Mouse (Mus musculus): Measurements from ENCODE around the gene Trim54. TPM values are rescaled to one million over a fixed set of nuclear protein-coding genes. Genes with fewer than 3 reads are reported as not detected.
A peak's percentile ranks its signal among the peaks of the same experiment; 100 is the strongest.

The Trim54 gene
- polyA plus RNA-seq, 1 experiment from 2014 or later, result not detected

DNA sequence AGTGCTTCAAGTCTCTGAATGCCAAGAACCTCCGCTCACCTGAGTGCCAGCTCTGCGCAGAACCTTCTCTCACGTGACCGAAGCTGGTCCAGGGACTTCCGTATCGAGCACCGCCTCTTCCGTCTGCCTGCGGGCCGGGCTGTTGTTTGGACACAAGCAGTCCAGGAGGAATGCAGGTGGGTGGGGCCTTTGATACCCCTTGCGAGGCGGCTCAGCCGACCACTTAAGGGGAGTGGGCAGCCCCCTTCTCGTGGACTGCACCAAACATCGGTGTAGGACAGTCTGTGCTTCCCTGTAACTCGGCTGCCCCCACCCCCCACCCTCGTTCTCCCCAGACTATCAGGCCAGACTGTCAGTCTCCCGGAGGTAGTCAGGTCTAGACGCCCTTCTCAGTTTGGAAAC, 37.6 kb downstream of the Trim54 start, which contains the start of gene Mpv17:
Gene Mpv17 (minus strand): TSS at position 100 of the 402 bp plus-strand sequence.
- under 1% methylated on average over 19 of the region's 19 CpGs for WGBS
- Histone ChIP-seq H3K4me3 (ENCODE audit: low read depth, low read length) (peak within 1 kb of the TSS; percentile 51), H3K36me3 (ENCODE audit: control insufficient read depth, insufficient read depth, low read length) (peaks cover 27% of the 10 kb centered on the region), H3K9me3 (ENCODE audit: control insufficient read depth, low read length) (no peaks in the 10 kb centered on the region), H3K27ac (ENCODE audit: low read depth, low read length) (no peak within 1 kb of the TSS), H3K4me2 (ENCODE audit: low read depth, low read length) (peak within 1 kb of the TSS; percentile 67), H3K4me1 (ENCODE audit: control insufficient read depth, insufficient read depth, low read length) (peaks cover 12% of the 10 kb centered on the region), H3K9ac (replicated peaks; ENCODE audit: low read depth, low read length) (peak within 1 kb of the TSS; percentile 54), H3K27me3 (ENCODE audit: control insufficient read depth, insufficient read depth, low read length) (no peaks in the 10 kb centered on the region)
- ATAC-seq (ENCODE audit: low read depth), result peak; percentile 97

DNA sequence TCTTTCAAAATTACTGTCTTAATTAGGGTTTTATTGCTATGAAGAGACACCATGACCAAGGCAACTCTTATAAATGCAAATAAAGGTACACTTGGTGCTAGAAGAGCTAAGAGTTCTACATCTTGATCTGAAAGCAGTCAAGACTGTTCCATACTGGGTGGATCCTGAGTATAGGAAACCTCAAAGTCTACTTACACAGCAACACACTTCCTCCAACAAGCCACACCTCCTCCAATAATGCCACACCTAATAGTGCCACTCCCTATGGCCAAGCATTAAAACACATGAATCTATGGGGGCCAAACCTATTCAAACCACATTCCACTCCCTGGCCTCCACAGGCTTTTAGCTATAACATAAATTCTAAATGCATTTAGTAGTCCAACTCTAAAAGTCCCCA, 46.0 kb downstream of the Trim54 start:
- Histone ChIP-seq H3K9ac (replicated peaks; ENCODE audit: low read depth, low read length) (no peak overlapping the region), H3K9me3 (ENCODE audit: control insufficient read depth, low read length) (no peaks in the 10 kb centered on the region), H3K36me3 (ENCODE audit: control insufficient read depth, insufficient read depth, low read length) (peaks cover 79% of the 10 kb centered on the region), H3K27me3 (ENCODE audit: control insufficient read depth, insufficient read depth, low read length) (no peaks in the 10 kb centered on the region), H3K4me2 (ENCODE audit: low read depth, low read length) (no peak overlapping the region), H3K27ac (ENCODE audit: low read depth, low read length) (no peak overlapping the region), H3K4me3 (ENCODE audit: low read depth, low read length) (no peak overlapping the region), H3K4me1 (ENCODE audit: control insufficient read depth, insufficient read depth, low read length) (no peaks in the 10 kb centered on the region)
- no peak for ATAC-seq (ENCODE audit: low read depth)

GRCm38 (mm10) chr5:31164878-31165277, 48.4 kb downstream of the Trim54 start:
- WGBS, result 98% methylated on average over 1 of the region's 1 CpGs

GRCm38 (mm10) chr5:31168630-31169029, 52.1 kb downstream of the Trim54 start:
- Histone ChIP-seq H3K9me3 (ENCODE audit: control insufficient read depth, low read length) (no peaks in the 10 kb centered on the region), H3K4me1 (ENCODE audit: control insufficient read depth, insufficient read depth, low read length) (no peaks in the 10 kb centered on the region), H3K4me3 (ENCODE audit: low read depth, low read length) (no peak overlapping the region), H3K4me2 (ENCODE audit: low read depth, low read length) (no peak overlapping the region), H3K27ac (ENCODE audit: low read depth, low read length) (no peak overlapping the region), H3K36me3 (ENCODE audit: control insufficient read depth, insufficient read depth, low read length) (peaks cover 69% of the 10 kb centered on the region), H3K9ac (replicated peaks; ENCODE audit: low read depth, low read length) (no peak overlapping the region), H3K27me3 (ENCODE audit: control insufficient read depth, insufficient read depth, low read length) (no peaks in the 10 kb centered on the region)
- 96% methylated on average over 4 of the region's 4 CpGs for WGBS
- ATAC-seq (ENCODE audit: low read depth), result no peak

More at GRCm38 (mm10) chr5:31164878-31165277, 48.4 kb downstream of the Trim54 start:
- Histone ChIP-seq H3K4me1 (ENCODE audit: control insufficient read depth, insufficient read depth, low read length) (no peaks in the 10 kb centered on the region), H3K27me3 (ENCODE audit: control insufficient read depth, insufficient read depth, low read length) (no peaks in the 10 kb centered on the region), H3K4me2 (ENCODE audit: low read depth, low read length) (no peak overlapping the region), H3K27ac (ENCODE audit: low read depth, low read length) (no peak overlapping the region), H3K9ac (replicated peaks; ENCODE audit: low read depth, low read length) (no peak overlapping the region), H3K4me3 (ENCODE audit: low read depth, low read length) (no peak overlapping the region), H3K36me3 (ENCODE audit: control insufficient read depth, insufficient read depth, low read length) (peaks cover 78% of the 10 kb centered on the region), H3K9me3 (ENCODE audit: control insufficient read depth, low read length) (no peaks in the 10 kb centered on the region)
- no peak for ATAC-seq (ENCODE audit: low read depth)

- H3K4me1 ChIP-seq (ENCODE audit: control insufficient read depth, insufficient read depth, low read length), result peaks cover 6% of the 10 kb centered on the region
- peak overlapping the region; percentile 91 for H3K27ac ChIP-seq (ENCODE audit: low read depth, low read length)
- H3K4me3 ChIP-seq (ENCODE audit: low read depth, low read length), result peak overlapping the region; percentile 84
- no peaks in the 10 kb centered on the region for H3K27me3 ChIP-seq (ENCODE audit: control insufficient read depth, insufficient read depth, low read length)
- ATAC-seq (ENCODE audit: low read depth), result peak; percentile 76
- no peaks in the 10 kb centered on the region for H3K9me3 ChIP-seq (ENCODE audit: control insufficient read depth, low read length)
- H3K4me2 ChIP-seq (ENCODE audit: low read depth, low read length), result peak overlapping the region; percentile 93
- under 1% methylated on average over 25 of the region's 25 CpGs for WGBS
- H3K36me3 ChIP-seq (ENCODE audit: control insufficient read depth, insufficient read depth, low read length), result no peaks in the 10 kb centered on the region
- peak overlapping the region; percentile 59 for H3K9ac ChIP-seq (replicated peaks; ENCODE audit: low read depth, low read length)
Observed at GRCm38 (mm10) chr5:31179301-31179765, 62.8 kb downstream of the Trim54 start.

GRCm38 (mm10) chr5:31179766-31180630, 63.5 kb downstream of the Trim54 start, which contains the start of the genes Gm29609 and Gtf3c2:
Gm29609 (minus strand) TSS chr5:31179911.
Gtf3c2 (minus strand) TSS chr5:31180144.
- under 1% methylated on average over 59 of the region's 59 CpGs for WGBS
- Histone ChIP-seq H3K9me3 (ENCODE audit: control insufficient read depth, low read length) (no peaks in the 10 kb centered on the region), H3K36me3 (ENCODE audit: control insufficient read depth, insufficient read depth, low read length) (no peaks in the 10 kb centered on the region), H3K4me3 (ENCODE audit: low read depth, low read length) (peak within 1 kb of the TSS; percentile 84), H3K4me1 (ENCODE audit: control insufficient read depth, insufficient read depth, low read length) (peaks cover 6% of the 10 kb centered on the region), H3K4me2 (ENCODE audit: low read depth, low read length) (peak within 1 kb of the TSS; percentile 93), H3K27ac (ENCODE audit: low read depth, low read length) (peak within 1 kb of the TSS; percentile 91), H3K27me3 (ENCODE audit: control insufficient read depth, insufficient read depth, low read length) (no peaks in the 10 kb centered on the region), H3K9ac (replicated peaks; ENCODE audit: low read depth, low read length) (peak within 1 kb of the TSS; percentile 59)
- ATAC-seq (ENCODE audit: low read depth), result peak; percentile 98

DNA sequence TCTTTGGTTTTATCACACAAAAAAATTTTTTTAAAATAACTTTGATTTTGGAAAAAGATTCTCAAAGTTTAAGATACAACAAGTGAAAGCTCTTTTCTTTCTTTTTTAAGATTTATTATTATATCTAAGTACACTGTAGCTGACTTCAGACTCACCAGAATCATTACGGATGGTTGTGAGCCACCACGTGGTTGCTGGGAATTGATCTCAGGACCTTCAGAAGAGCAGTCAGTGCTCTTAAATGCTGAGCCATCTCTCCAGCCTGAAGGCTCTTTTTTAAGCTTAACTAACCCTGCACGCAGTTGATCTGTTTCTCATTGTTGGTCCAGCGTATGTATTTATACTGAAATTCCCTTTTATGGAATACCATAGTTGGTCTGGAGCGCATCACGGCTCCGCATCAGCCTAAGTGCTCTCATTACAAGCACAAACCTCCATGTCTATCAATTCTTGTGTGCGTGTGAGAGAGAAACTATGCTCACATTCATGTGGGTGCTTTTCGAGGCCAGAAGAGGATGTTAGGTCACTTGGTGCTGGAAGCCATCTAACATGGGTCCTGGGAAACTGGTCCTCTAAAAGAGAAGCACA, 64.8 kb downstream of the Trim54 start:
- no peak overlapping the region for H3K4me2 ChIP-seq (ENCODE audit: low read depth, low read length)
- H3K27ac ChIP-seq (ENCODE audit: low read depth, low read length), result no peak overlapping the region

DNA sequence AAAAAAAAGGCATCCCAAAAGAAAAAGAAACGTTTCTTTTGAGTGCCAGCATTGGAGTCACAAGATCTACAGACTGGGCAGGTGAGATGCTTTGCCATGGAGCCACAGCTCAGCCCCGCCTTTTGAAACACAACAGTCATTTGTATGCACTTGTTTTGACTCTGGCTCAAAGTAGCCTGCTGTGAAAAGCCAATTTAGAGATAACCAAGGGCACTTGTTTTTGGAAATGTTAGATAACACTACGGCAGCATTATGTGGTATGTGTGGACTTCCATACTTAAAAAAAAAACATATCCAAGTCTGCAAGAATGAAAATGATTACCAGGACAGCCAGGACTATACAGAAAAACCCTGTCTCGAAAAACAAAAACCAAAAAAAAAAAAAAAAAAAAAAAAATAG, 67.2 kb downstream of the Trim54 start:
- ATAC-seq (ENCODE audit: low read depth), result no peak
- Histone ChIP-seq H3K36me3 (ENCODE audit: control insufficient read depth, insufficient read depth, low read length) (peaks cover 16% of the 10 kb centered on the region), H3K4me1 (ENCODE audit: control insufficient read depth, insufficient read depth, low read length) (peaks cover 6% of the 10 kb centered on the region), H3K4me3 (ENCODE audit: low read depth, low read length) (no peak overlapping the region), H3K9me3 (ENCODE audit: control insufficient read depth, low read length) (no peaks in the 10 kb centered on the region), H3K9ac (replicated peaks; ENCODE audit: low read depth, low read length) (no peak overlapping the region), H3K27me3 (ENCODE audit: control insufficient read depth, insufficient read depth, low read length) (no peaks in the 10 kb centered on the region), H3K4me2 (ENCODE audit: low read depth, low read length) (no peak overlapping the region), H3K27ac (ENCODE audit: low read depth, low read length) (no peak overlapping the region)
- WGBS, result 67% methylated on average over 4 of the region's 4 CpGs

More for the DNA sequence above, 64.8 kb downstream of the Trim54 start:
- H3K4me1 ChIP-seq (ENCODE audit: control insufficient read depth, insufficient read depth, low read length), result peaks cover 6% of the 10 kb centered on the region
- no peak overlapping the region for H3K9ac ChIP-seq (replicated peaks; ENCODE audit: low read depth, low read length)
- H3K4me3 ChIP-seq (ENCODE audit: low read depth, low read length), result no peak overlapping the region
- H3K36me3 ChIP-seq (ENCODE audit: control insufficient read depth, insufficient read depth, low read length), result no peaks in the 10 kb centered on the region
- 94% methylated on average over 9 of the region's 9 CpGs for WGBS
- no peak for ATAC-seq (ENCODE audit: low read depth)
- H3K9me3 ChIP-seq (ENCODE audit: control insufficient read depth, low read length), result no peaks in the 10 kb centered on the region
- H3K27me3 ChIP-seq (ENCODE audit: control insufficient read depth, insufficient read depth, low read length), result no peaks in the 10 kb centered on the region

All from neural tube, embryonic 14.5 days (tissue).